Mouse (Mus musculus): Measurements from ENCODE around the gene Wnt9a. TPM values are rescaled to one million over a fixed set of nuclear protein-coding genes. Genes with fewer than 3 reads are reported as not detected.

Gene Wnt9a
- total and polyA plus RNA-seq, 2 experiments from 2014 or later, result 2.8 to 4.0 TPM

DNA sequence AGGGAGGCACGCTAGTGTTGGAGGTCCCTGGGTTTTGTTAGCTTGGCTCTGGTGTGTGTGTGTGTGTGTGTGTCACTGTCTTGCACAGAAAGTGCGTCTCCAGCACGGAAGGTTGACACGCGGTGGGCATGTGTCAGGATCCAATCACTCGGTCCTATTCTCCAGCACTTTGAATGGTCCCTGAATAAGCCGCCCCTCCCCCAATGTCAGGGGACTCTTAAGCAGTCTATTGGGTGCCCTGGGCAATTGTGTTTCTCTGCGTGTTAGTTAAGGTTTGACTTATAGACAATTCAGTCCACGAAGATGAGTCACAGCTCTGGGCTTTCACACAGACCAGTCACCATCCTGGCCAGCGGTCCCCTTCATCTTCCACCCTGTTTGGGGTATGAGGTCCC is 910 bp upstream of the Wnt9a start:
- ATAC-seq (ENCODE audit: insufficient read depth, low read depth), result no peak
- DNase-seq (ENCODE audit: low spot score), result no peak
- H3K4me1 ChIP-seq (ENCODE audit: control insufficient read depth, insufficient read depth), result peaks cover 3% of the 10 kb centered on the region; the same call in 1 of the 2 replicates
- H3K4me2 ChIP-seq (ENCODE audit: low read depth, low read length), result no peak overlapping the region
- TF ChIP-seq CTCF (IDR thresholded peaks at IDR 0.05; ENCODE audit: low read depth) (no peak), EP300 (IDR thresholded peaks at IDR 0.05; ENCODE audit: low read depth) (no peak)
- H3K9me3 ChIP-seq (replicated peaks; ENCODE audit: control insufficient read depth, low read length), result no peaks in the 10 kb centered on the region
- H3K27me3 ChIP-seq (ENCODE audit: control insufficient read depth, insufficient read depth, low read length), result peaks cover 44% of the 10 kb centered on the region
- 10% methylated on average over 10 of the region's 10 CpGs for WGBS
- no peak overlapping the region for H3K27ac ChIP-seq (ENCODE audit: low read depth)
- no peak overlapping the region for H3K4me3 ChIP-seq (ENCODE audit: low read depth, low read length)
- H3K36me3 ChIP-seq (replicated peaks; ENCODE audit: control insufficient read depth, insufficient read depth, low read length), result no peaks in the 10 kb centered on the region
- H3K9ac ChIP-seq (replicated peaks; ENCODE audit: low read depth, low read length), result no peak overlapping the region

- DNase-seq (ENCODE audit: low spot score) (peak; percentile 77), ATAC-seq (ENCODE audit: insufficient read depth, low read depth) (peak; percentile 66)
- Histone ChIP-seq H3K27me3 (ENCODE audit: control insufficient read depth, insufficient read depth, low read length) (peaks cover 53% of the 10 kb centered on the region), H3K4me1 (ENCODE audit: control insufficient read depth, insufficient read depth) (peaks cover 3% of the 10 kb centered on the region; the same call in 1 of the 2 replicates), H3K36me3 (replicated peaks; ENCODE audit: control insufficient read depth, insufficient read depth, low read length) (no peaks in the 10 kb centered on the region), H3K4me3 (ENCODE audit: low read depth, low read length) (peak overlapping the region; percentile 58), H3K27ac (ENCODE audit: low read depth) (0 out of 2 replicates have a peak overlapping the region, but pooled peaks have one; percentile 39), H3K9me3 (replicated peaks; ENCODE audit: control insufficient read depth, low read length) (no peaks in the 10 kb centered on the region), H3K4me2 (ENCODE audit: low read depth, low read length) (peak overlapping the region; percentile 74), H3K9ac (replicated peaks; ENCODE audit: low read depth, low read length) (peak overlapping the region; percentile 58)
- no peak for TF ChIP-seq EP300 (IDR thresholded peaks at IDR 0.05; ENCODE audit: low read depth)
- TF ChIP-seq CTCF (IDR thresholded peaks at IDR 0.05; ENCODE audit: low read depth), result peak; percentile 88
- WGBS, result 1% methylated on average over 45 of the region's 45 CpGs
Observed at GRCm38 (mm10) chr11:59307422-59308163, 865 bp downstream of the Wnt9a start.

DNA sequence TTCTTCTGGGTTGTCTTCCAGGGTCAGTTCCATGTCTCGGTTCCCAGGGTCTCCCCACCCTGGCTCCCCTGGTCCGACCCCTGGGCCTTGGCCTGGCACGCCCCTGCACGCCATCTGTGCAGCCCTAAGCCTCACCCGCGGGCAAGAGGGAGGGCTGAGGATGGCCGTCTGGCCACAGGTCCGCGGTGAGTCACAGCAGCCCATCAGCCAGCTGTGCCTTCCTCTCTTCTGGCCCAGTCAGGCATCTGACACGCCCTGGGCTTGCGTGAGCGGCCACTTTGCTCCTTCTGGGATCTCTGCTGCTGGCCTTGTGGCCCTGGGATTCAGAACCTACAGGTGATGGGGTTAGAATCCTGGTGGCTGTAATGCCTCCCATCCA is 1.4 kb downstream of the Wnt9a start:
- WGBS, result 32% methylated on average over 12 of the region's 12 CpGs
- DNase-seq (ENCODE audit: low spot score) (no peak), ATAC-seq (ENCODE audit: insufficient read depth, low read depth) (no peak)
- no peak overlapping the region for H3K9ac ChIP-seq (replicated peaks; ENCODE audit: low read depth, low read length)
- peaks cover 54% of the 10 kb centered on the region for H3K27me3 ChIP-seq (ENCODE audit: control insufficient read depth, insufficient read depth, low read length)
- H3K9me3 ChIP-seq (replicated peaks; ENCODE audit: control insufficient read depth, low read length), result no peaks in the 10 kb centered on the region
- TF ChIP-seq CTCF (IDR thresholded peaks at IDR 0.05; ENCODE audit: low read depth), result no peak
- no peak for TF ChIP-seq EP300 (IDR thresholded peaks at IDR 0.05; ENCODE audit: low read depth)
- H3K27ac ChIP-seq (ENCODE audit: low read depth), result no peak overlapping the region
- H3K4me2 ChIP-seq (ENCODE audit: low read depth, low read length), result peak overlapping the region; percentile 13; the same call in 1 of the 2 replicates
- H3K4me1 ChIP-seq (ENCODE audit: control insufficient read depth, insufficient read depth), result peaks cover 3% of the 10 kb centered on the region; the same call in 1 of the 2 replicates
- H3K4me3 ChIP-seq (ENCODE audit: low read depth, low read length), result no peak overlapping the region
- H3K36me3 ChIP-seq (replicated peaks; ENCODE audit: control insufficient read depth, insufficient read depth, low read length), result no peaks in the 10 kb centered on the region

GRCm38 (mm10) chr11:59308625-59309024 is 1.9 kb downstream of the Wnt9a start:
- Histone ChIP-seq H3K4me1 (ENCODE audit: control insufficient read depth, insufficient read depth) (peaks cover 3% of the 10 kb centered on the region; the same call in 1 of the 2 replicates), H3K27ac (ENCODE audit: low read depth) (no peak overlapping the region), H3K9me3 (replicated peaks; ENCODE audit: control insufficient read depth, low read length) (no peaks in the 10 kb centered on the region), H3K4me2 (ENCODE audit: low read depth, low read length) (peak overlapping the region; percentile 32; the same call in 1 of the 2 replicates), H3K36me3 (replicated peaks; ENCODE audit: control insufficient read depth, insufficient read depth, low read length) (no peaks in the 10 kb centered on the region), H3K27me3 (ENCODE audit: control insufficient read depth, insufficient read depth, low read length) (peaks cover 56% of the 10 kb centered on the region), H3K4me3 (ENCODE audit: low read depth, low read length) (no peak overlapping the region), H3K9ac (replicated peaks; ENCODE audit: low read depth, low read length) (no peak overlapping the region)
- TF ChIP-seq CTCF (IDR thresholded peaks at IDR 0.05; ENCODE audit: low read depth), result no peak
- no peak for TF ChIP-seq EP300 (IDR thresholded peaks at IDR 0.05; ENCODE audit: low read depth)
- DNase-seq (ENCODE audit: low spot score) (no peak), ATAC-seq (ENCODE audit: insufficient read depth, low read depth) (no peak)
- WGBS, result 43% methylated on average over 6 of the region's 6 CpGs

GRCm38 (mm10) chr11:59309106-59309805 is 2.5 kb downstream of the Wnt9a start:
- Histone ChIP-seq H3K36me3 (replicated peaks; ENCODE audit: control insufficient read depth, insufficient read depth, low read length) (no peaks in the 10 kb centered on the region), H3K4me2 (ENCODE audit: low read depth, low read length) (peak overlapping the region; percentile 32; the same call in 1 of the 2 replicates), H3K27ac (ENCODE audit: low read depth) (no peak overlapping the region), H3K9ac (replicated peaks; ENCODE audit: low read depth, low read length) (no peak overlapping the region), H3K4me1 (ENCODE audit: control insufficient read depth, insufficient read depth) (peaks cover 3% of the 10 kb centered on the region; the same call in 1 of the 2 replicates), H3K9me3 (replicated peaks; ENCODE audit: control insufficient read depth, low read length) (no peaks in the 10 kb centered on the region), H3K4me3 (ENCODE audit: low read depth, low read length) (no peak overlapping the region), H3K27me3 (ENCODE audit: control insufficient read depth, insufficient read depth, low read length) (peaks cover 49% of the 10 kb centered on the region)
- DNase-seq (ENCODE audit: low spot score) (no peak), ATAC-seq (ENCODE audit: insufficient read depth, low read depth) (peak; percentile 43)
- WGBS, result 26% methylated on average over 12 of the region's 12 CpGs
- TF ChIP-seq CTCF (IDR thresholded peaks at IDR 0.05; ENCODE audit: low read depth) (no peak), EP300 (IDR thresholded peaks at IDR 0.05; ENCODE audit: low read depth) (no peak)

All from heart, postnatal 0 days (tissue).